Mouse (Mus musculus) CH12.LX (cell line): ENCODE data around the gene Gm10100. TPM values are rescaled to one million over a fixed set of nuclear protein-coding genes. Genes with fewer than 3 reads are reported as not detected.

Experiments
- DNase-seq: peaks from one replicate; pipeline ENCODE4 v3.0.0-alpha.2; 2013; ENCODE audit errors: extremely low read depth
- H3K27ac ChIP-seq: 2 replicates; pipeline ENCODE4 v1.5.1; 2012; ENCODE audit warnings: low read depth, mild to moderate bottlenecking, control low read depth, moderate library complexity; ENCODE audit not compliant: insufficient read depth
- H3K27me3 ChIP-seq: replicated peaks from 2 replicates; pipeline ENCODE3; 2012; ENCODE audit warnings: inconsistent platforms
- H3K36me3 ChIP-seq, 2 experiments: replicated peaks in 1 of 2; 2 replicates each; pipeline versions ENCODE3 to v1.6.1; 2012; ENCODE audit warnings: inconsistent platforms in 1 of 2, low read length in 1 of 2, mild to moderate bottlenecking in 1 of 2, mixed read lengths in 1 of 2, moderate library complexity in 1 of 2; ENCODE audit not compliant: control insufficient read depth in 1 of 2, insufficient read depth in 1 of 2
- H3K4me1 ChIP-seq, 2 experiments: 2 replicates each; pipeline ENCODE4 v1.6.1; 2012; ENCODE audit warnings: inconsistent platforms in 1 of 2, moderate library complexity in 1 of 2; ENCODE audit not compliant: insufficient read depth in 2 of 2, control insufficient read depth in 1 of 2
- H3K4me2 ChIP-seq: 2 replicates; pipeline ENCODE4 v1.6.1; 2012; ENCODE audit warnings: low read depth, mild to moderate bottlenecking, control low read depth; ENCODE audit not compliant: poor library complexity, insufficient read depth, severe bottlenecking
- H3K4me3 ChIP-seq, 3 experiments: fragments of 150-350 bp in 1 of 3; sonication (generic) in 1 of 3; replicated peaks in 1 of 3; 2 replicates each; pipeline versions ENCODE3 to v1.5.1; 2011 to 2012; ENCODE audit warnings: low read depth in 2 of 3, low read length in 2 of 3, mild to moderate bottlenecking in 2 of 3, moderate library complexity in 2 of 3, control low read depth in 1 of 3, improper control_type of control experiment in 1 of 3, inconsistent platforms in 1 of 3, mixed read lengths in 1 of 3; ENCODE audit not compliant: poor library complexity in 1 of 3
- H3K79me2 ChIP-seq: replicated peaks from 2 replicates; pipeline ENCODE4 v1.6.1; 2012; ENCODE audit warnings: mild to moderate bottlenecking, moderate library complexity; ENCODE audit not compliant: control insufficient read depth, poor library complexity, insufficient read depth, severe bottlenecking; ENCODE audit errors: extremely low read depth
- H3K9ac ChIP-seq: 2 replicates; pipeline ENCODE4 v1.6.1; 2012; ENCODE audit warnings: low read depth, mild to moderate bottlenecking, control low read depth, moderate library complexity; ENCODE audit not compliant: insufficient read depth
- H3K9me3 ChIP-seq: replicated peaks from 2 replicates; pipeline ENCODE3; 2012; ENCODE audit warnings: low read length, inconsistent platforms, mixed read lengths
- BHLHE40 ChIP-seq: IDR thresholded peaks from 2 replicates; pipeline ENCODE4 v1.6.1; 2011; ENCODE audit warnings: mild to moderate bottlenecking, low read depth, low read length, improper control_type of control experiment
- E2F4 ChIP-seq: IDR thresholded peaks from 2 replicates; pipeline ENCODE4 v1.6.1; 2011; ENCODE audit warnings: low read depth, low read length, improper control_type of control experiment; ENCODE audit not compliant: insufficient replicate concordance
- EP300 ChIP-seq: IDR thresholded peaks from 2 replicates; pipeline ENCODE4 v1.6.1; 2011; ENCODE audit warnings: low read length, improper control_type of control experiment
- IRF4 ChIP-seq: IDR thresholded peaks from 2 replicates; pipeline ENCODE4 v1.6.1; 2014; ENCODE audit warnings: low read depth, mild to moderate bottlenecking, inconsistent platforms, low read length, improper control_type of control experiment
- JUN ChIP-seq: IDR thresholded peaks from 2 replicates; pipeline ENCODE4 v1.6.1; 2011; ENCODE audit warnings: low read depth, mild to moderate bottlenecking, low read length, improper control_type of control experiment, moderate library complexity; ENCODE audit not compliant: insufficient read depth
- JUND ChIP-seq: conservative IDR thresholded peaks from 2 replicates; pipeline ENCODE4 v1.6.1; 2011; ENCODE audit warnings: low read depth, low read length, improper control_type of control experiment
- MAFK ChIP-seq: IDR thresholded peaks from 2 replicates; pipeline ENCODE4 v1.6.1; 2011; ENCODE audit warnings: low read length, improper control_type of control experiment; ENCODE audit not compliant: insufficient replicate concordance
- MAZ ChIP-seq: IDR thresholded peaks from 2 replicates; pipeline ENCODE4 v1.6.1; 2012; ENCODE audit warnings: low read depth, mild to moderate bottlenecking, inconsistent platforms, low read length, improper control_type of control experiment, moderate library complexity
- MEF2A ChIP-seq: IDR thresholded peaks from 2 replicates; pipeline ENCODE4 v1.6.1; 2014; ENCODE audit warnings: low read depth, mild to moderate bottlenecking, inconsistent platforms, low read length, improper control_type of control experiment, borderline replicate concordance
- MXI1 ChIP-seq: IDR thresholded peaks from 2 replicates; pipeline ENCODE4 v1.6.1; 2011; ENCODE audit warnings: mild to moderate bottlenecking, low read depth, low read length, improper control_type of control experiment
- NRF1 ChIP-seq: IDR thresholded peaks from 2 replicates; pipeline ENCODE4 v1.6.1; 2014; ENCODE audit warnings: low read depth, mild to moderate bottlenecking, inconsistent platforms, low read length, improper control_type of control experiment, moderate library complexity
- PAX5 ChIP-seq: IDR thresholded peaks from 2 replicates; pipeline ENCODE4 v1.6.1; 2012; ENCODE audit warnings: low read length, inconsistent platforms, mixed read lengths
- POLR2A ChIP-seq: IDR thresholded peaks from 2 replicates; pipeline ENCODE4 v1.6.1; 2011; ENCODE audit warnings: low read depth, mild to moderate bottlenecking, improper control_type of control experiment, low read length
- RCOR1 ChIP-seq: conservative IDR thresholded peaks from 2 replicates; pipeline ENCODE4 v1.6.1; 2012; ENCODE audit warnings: low read depth, mild to moderate bottlenecking, inconsistent platforms, low read length, improper control_type of control experiment
- SMC3 ChIP-seq: IDR thresholded peaks from 2 replicates; pipeline ENCODE4 v1.6.1; 2011; ENCODE audit warnings: low read depth, low read length, improper control_type of control experiment
- TCF12 ChIP-seq: IDR thresholded peaks from 2 replicates; pipeline ENCODE4 v1.6.1; 2014; ENCODE audit warnings: low read depth, mild to moderate bottlenecking, inconsistent platforms, low read length, improper control_type of control experiment
- UBTF ChIP-seq: IDR thresholded peaks from 2 replicates; pipeline ENCODE4 v1.6.1; 2012; ENCODE audit warnings: low read depth, mild to moderate bottlenecking, inconsistent platforms, low read length, improper control_type of control experiment, moderate library complexity
- USF1 ChIP-seq: IDR thresholded peaks from 2 replicates; pipeline ENCODE4 v1.6.1; 2014; ENCODE audit warnings: low read depth, mild to moderate bottlenecking, inconsistent platforms, low read length, improper control_type of control experiment
- USF2 ChIP-seq: conservative IDR thresholded peaks from 2 replicates; pipeline ENCODE4 v1.6.1; 2011; ENCODE audit warnings: low read depth, low read length, improper control_type of control experiment
- ZC3H11A ChIP-seq: IDR thresholded peaks from 2 replicates; pipeline ENCODE4 v1.6.1; 2012; ENCODE audit warnings: low read depth, mild to moderate bottlenecking, inconsistent platforms, low read length, improper control_type of control experiment
- ZMIZ1 ChIP-seq: IDR thresholded peaks from 2 replicates; pipeline ENCODE4 v1.6.1; 2012; ENCODE audit warnings: low read depth, mild to moderate bottlenecking, inconsistent platforms, low read length, improper control_type of control experiment
- ZNF384 ChIP-seq: IDR thresholded peaks from 2 replicates; pipeline ENCODE4 v1.6.1; 2012; ENCODE audit warnings: low read depth, low read length, improper control_type of control experiment, inconsistent platforms
- dilution Hi-C: fragments of 300-500 bp; cut with MboI; formaldehyde crosslinking; loops from 2 replicates; pipeline ENCODE4 v1.14.3; 2020; ENCODE audit warnings: low sequenced_read_pairs; ENCODE audit not compliant: extremely low pct_unique_long_range_greater_than_20kb, extremely low pct_ligation_motif_present
- in situ Hi-C: fragments of 300-500 bp; cut with MboI; formaldehyde crosslinking; loops from 3 replicates; pipeline ENCODE4 v1.14.3; 2019; ENCODE audit warnings: low sequenced_read_pairs, low pct_ligation_motif_present, low pct_unique_long_range_greater_than_20kb, mixed read lengths
- polyA plus RNA-seq: library from polyadenylated mRNA; unstranded; fragments of >175 nt; gene quantifications from 2 replicates; pipeline ENCODE4 v1.2.1, GENCODE M21; 2012; ENCODE audit warnings: low read depth; ENCODE audit not compliant: insufficient read length
- total RNA-seq, 2 experiments: library from RNA; depleted of rRNA; stranded (reverse); fragments of 300-350 nt in 1 of 2; fragments of >200 nt in 1 of 2; gene quantifications; 2 replicates each; pipeline ENCODE4 v1.2.3; 2012 to 2014

Gm10100 gene
- total RNA-seq (2012; rRNA removed) (not detected in 2 replicates), total RNA-seq (2014; rRNA removed) (not detected in 2 replicates), polyA plus RNA-seq (not detected in 2 replicates)

DNA sequence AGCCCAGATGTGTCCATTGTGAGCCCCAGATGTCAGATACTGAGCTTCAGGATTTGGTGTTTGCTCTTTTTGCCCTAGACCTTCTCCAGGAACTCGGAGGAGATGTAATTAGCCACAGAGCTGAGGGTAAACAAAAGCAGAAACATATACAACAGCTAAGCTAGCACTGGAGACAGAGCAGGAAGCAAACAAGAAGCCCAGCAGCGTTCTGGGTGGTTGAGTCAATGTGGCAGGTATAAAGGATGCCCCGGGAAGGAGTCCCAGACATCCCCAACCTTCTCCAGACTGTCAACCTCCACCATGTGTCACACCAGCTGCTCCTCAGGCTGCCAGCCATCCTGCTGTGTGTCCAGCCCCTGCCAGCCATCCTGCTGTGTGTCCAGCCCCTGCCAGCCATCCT, at the start of gene Gm10100:
Gm10100 (plus strand) TSS at position 301 of the 400 bp plus-strand sequence.
- in situ Hi-C loops (no loop called here), dilution Hi-C loops (no loop called here)
- H3K9ac ChIP-seq, result no peak within 1 kb of the TSS
- H3K27me3 ChIP-seq, result peaks cover 51% of the 10 kb centered on the region
- H3K36me3 ChIP-seq, result no peaks in the 10 kb centered on the region
- TF ChIP-seq TCF12, result no peak
- TF ChIP-seq POLR2A, result no peak
- no peak for TF ChIP-seq MAZ
- no peak for TF ChIP-seq MAFK
- TF ChIP-seq SMC3, result no peak
- TF ChIP-seq USF2, result no peak
- no peak for TF ChIP-seq NRF1
- no peak for TF ChIP-seq JUND
- no peak for TF ChIP-seq MEF2A
- no peak for TF ChIP-seq USF1
- TF ChIP-seq ZNF384, result no peak
- TF ChIP-seq JUN, result no peak
- no peak for TF ChIP-seq PAX5
- TF ChIP-seq MXI1, result no peak
- H3K27ac ChIP-seq, result no peak within 1 kb of the TSS
- H3K79me2 ChIP-seq, result no peaks in the 10 kb centered on the region
- H3K4me3 ChIP-seq, result no peak within 1 kb of the TSS
- peaks cover 3% of the 10 kb centered on the region for H3K9me3 ChIP-seq
- H3K4me1 ChIP-seq, result no peaks in the 10 kb centered on the region
- H3K4me2 ChIP-seq, result no peak within 1 kb of the TSS
- no peak for DNase-seq

DNA sequence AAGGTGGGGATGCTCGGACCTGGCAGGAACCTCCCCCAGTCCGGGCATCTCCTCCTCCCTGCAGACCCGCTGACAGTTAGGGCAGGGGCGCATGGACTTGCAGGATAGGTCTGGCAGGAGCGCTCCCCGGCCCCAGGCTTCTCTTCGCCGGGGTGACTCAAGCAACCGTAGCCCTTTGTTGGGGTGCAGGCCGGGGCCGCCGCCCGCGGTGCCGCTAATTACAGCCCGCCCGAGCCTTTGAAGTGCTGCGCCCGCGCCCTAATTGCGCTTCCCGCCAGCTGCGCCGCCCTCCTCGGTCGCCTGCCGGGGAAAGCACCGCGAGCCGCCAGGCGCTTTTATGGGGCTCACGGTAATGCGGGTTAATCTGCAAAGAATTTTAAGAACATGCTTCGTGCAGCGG, 48.7 kb upstream of the Gm10100 start:
- dilution Hi-C loops (no loop called here), in situ Hi-C loops (no loop called here)
- Histone ChIP-seq H3K27ac (no peak overlapping the region), H3K4me2 (peak overlapping the region; percentile 72), H3K79me2 (no peaks in the 10 kb centered on the region), H3K27me3 (peaks cover 32% of the 10 kb centered on the region), H3K9me3 (no peaks in the 10 kb centered on the region), H3K4me3 (peak overlapping the region in 1 of 3 experiments; percentile 35), H3K36me3 (no peaks in the 10 kb centered on the region), H3K9ac (no peak overlapping the region), H3K4me1 (peaks cover 27 to 56% of the 10 kb centered on the region in 2 experiments)
- no peak for DNase-seq
- TF ChIP-seq IRF4 (0 out of 2 replicates have a peak, but pooled peaks have one; percentile 15), JUN (no peak), PAX5 (no peak), ZMIZ1 (no peak), EP300 (no peak), TCF12 (peak; percentile 41; the same call in 1 of the 2 replicates), ZC3H11A (no peak), NRF1 (peak; percentile 34; the same call in 1 of the 2 replicates), E2F4 (0 out of 2 replicates have a peak, but pooled peaks have one; percentile 22), BHLHE40 (peak; percentile 34; the same call in 1 of the 2 replicates), MEF2A (0 out of 2 replicates have a peak, but pooled peaks have one; percentile 22), UBTF (peak; percentile 91), RCOR1 (no peak)
